Mouse (Mus musculus) kidney, embryonic 16.5 days (tissue): Measurements from ENCODE around the gene Tmem200a. TPM values are rescaled to one million over a fixed set of nuclear protein-coding genes. Genes with fewer than 3 reads are reported as not detected.
A peak's percentile ranks its signal among the peaks of the same experiment; 100 is the strongest.

Experiments
- ATAC-seq: fragments of 200-750 bp; cut with Nextera tagmentation; 2 replicates; pipeline ENCODE4 v1.8.0; 2017; ENCODE audit warnings: moderate TSS enrichment; ENCODE audit not compliant: low FRiP score, low TSS enrichment
- H3K27ac ChIP-seq: fragments of 300-500 bp; sonication (generic); 2 replicates; pipeline ENCODE4 v1.5.1; 2014; ENCODE audit warnings: low read length
- H3K27me3 ChIP-seq: fragments of 300-500 bp; sonication (generic); 2 replicates; pipeline ENCODE4 v1.6.1; 2014; ENCODE audit warnings: low read length, control low read depth, mixed read lengths; ENCODE audit not compliant: insufficient read depth
- H3K36me3 ChIP-seq: fragments of 300-500 bp; sonication (generic); 2 replicates; pipeline ENCODE4 v1.6.1; 2014; ENCODE audit warnings: low read length, control low read depth, mixed read lengths; ENCODE audit not compliant: insufficient read depth
- H3K4me1 ChIP-seq: fragments of 300-500 bp; sonication (generic); 2 replicates; pipeline ENCODE4 v1.6.1; 2014; ENCODE audit warnings: low read length, control low read depth, mixed read lengths; ENCODE audit not compliant: insufficient read depth
- H3K4me2 ChIP-seq: fragments of 300-500 bp; sonication (generic); replicated peaks from 2 replicates; pipeline ENCODE4 v1.6.1; 2014; ENCODE audit warnings: low read depth, low read length
- H3K4me3 ChIP-seq: fragments of 300-500 bp; sonication (generic); 2 replicates; pipeline ENCODE4 v1.5.1; 2014; ENCODE audit warnings: mild to moderate bottlenecking, low read length
- H3K9ac ChIP-seq: fragments of 300-500 bp; sonication (generic); replicated peaks from 2 replicates; pipeline ENCODE4 v1.6.1; 2014; ENCODE audit warnings: low read length
- H3K9me3 ChIP-seq: fragments of 300-500 bp; sonication (generic); 2 replicates; pipeline ENCODE4 v1.6.1; 2016; ENCODE audit warnings: low read length, control low read depth
- WGBS: fragments of 180-500 bp; shearing (Covaris S2); extraction: QIAGEN DNeasy Blood & Tissue Kit; methylation state at CpG from one replicate; pipeline ENCODE4 v1.1.7; 2014; 5-methylcytosine and 5-hydroxymethylcytosine counted together
- polyA plus RNA-seq: library from polyadenylated mRNA; unstranded; fragments of >200 nt; fragmentation: Nextera tagmentation; extraction: Ambion mirVana; gene quantifications from 2 replicates; pipeline ENCODE4 v1.2.1, GENCODE M21; 2015

Tmem200a gene
- polyA plus RNA-seq, 1 experiment from 2014 or later, result 3.1 TPM

DNA sequence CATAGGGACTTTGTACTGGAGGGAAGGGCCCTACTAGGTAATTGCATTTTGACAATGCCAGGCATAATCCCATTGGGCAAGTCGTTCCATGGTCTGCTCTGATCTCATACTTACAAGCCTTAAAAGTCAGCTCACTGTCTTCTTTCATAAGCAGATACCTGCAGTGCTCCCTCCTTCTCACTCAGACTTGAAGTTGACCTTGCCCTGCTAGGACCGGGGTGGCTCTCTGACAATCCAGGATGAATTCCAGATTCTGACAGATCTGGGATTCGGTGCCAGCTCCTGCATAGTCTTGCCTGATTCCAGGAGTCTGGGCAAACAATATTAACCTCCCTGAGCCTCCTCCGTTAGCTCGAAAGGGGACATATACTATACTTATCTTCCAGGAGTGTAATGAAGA, 6.9 kb downstream of the Tmem200a start:
- WGBS, result 88% methylated on average over 5 of the region's 5 CpGs
- Histone ChIP-seq H3K9ac (no peak overlapping the region), H3K27me3 (peaks cover 4% of the 10 kb centered on the region; the same call in 1 of the 2 replicates), H3K4me1 (no peaks in the 10 kb centered on the region), H3K4me2 (no peak overlapping the region), H3K4me3 (no peak overlapping the region), H3K27ac (no peak overlapping the region), H3K9me3 (no peaks in the 10 kb centered on the region), H3K36me3 (no peaks in the 10 kb centered on the region)
- ATAC-seq, result no peak

- WGBS, result 93% methylated on average over 4 of the region's 4 CpGs
- no peak overlapping the region for H3K4me2 ChIP-seq
- no peaks in the 10 kb centered on the region for H3K27me3 ChIP-seq
- H3K27ac ChIP-seq, result no peak overlapping the region
- no peaks in the 10 kb centered on the region for H3K36me3 ChIP-seq
- no peaks in the 10 kb centered on the region for H3K9me3 ChIP-seq
- H3K4me1 ChIP-seq, result no peaks in the 10 kb centered on the region
- H3K9ac ChIP-seq, result no peak overlapping the region
- ATAC-seq, result no peak
- no peak overlapping the region for H3K4me3 ChIP-seq
Observed at GRCm38 (mm10) chr10:26063071-26063470, 15.8 kb downstream of the Tmem200a start.

DNA sequence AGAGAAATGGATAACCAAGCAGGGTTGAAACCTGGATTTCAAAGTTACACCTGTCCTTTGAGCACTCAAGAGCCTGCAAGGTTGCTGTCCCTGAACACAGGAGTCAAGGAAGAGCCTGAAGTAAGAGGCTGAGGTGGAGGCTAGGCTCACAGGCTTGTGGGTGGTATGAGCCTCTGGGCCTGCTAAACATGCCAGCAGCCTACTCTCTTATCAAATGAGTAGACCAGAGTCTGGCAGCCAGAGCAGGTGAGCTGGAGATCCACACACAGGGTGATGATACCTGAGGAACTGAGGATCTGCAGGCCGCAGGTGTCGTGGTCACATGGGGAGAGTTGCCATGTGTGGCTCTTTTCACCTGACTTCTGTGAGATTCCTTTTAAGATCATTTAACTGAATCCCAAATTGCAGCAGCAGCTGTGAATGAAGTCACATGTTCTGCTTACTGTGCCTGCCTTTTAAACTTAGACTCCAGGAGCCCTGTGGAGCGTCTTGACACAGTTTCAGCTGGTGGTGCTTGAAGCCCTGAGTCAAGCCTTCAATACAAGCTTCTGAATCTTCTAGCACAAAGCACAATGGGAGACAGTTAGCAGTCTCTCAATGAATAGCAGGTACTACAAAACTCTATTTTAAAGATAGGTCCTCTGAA, 19.1 kb downstream of the Tmem200a start:
- Histone ChIP-seq H3K4me1 (no peaks in the 10 kb centered on the region), H3K27ac (no peak overlapping the region), H3K4me2 (no peak overlapping the region), H3K27me3 (no peaks in the 10 kb centered on the region), H3K9me3 (no peaks in the 10 kb centered on the region), H3K9ac (no peak overlapping the region), H3K4me3 (no peak overlapping the region), H3K36me3 (no peaks in the 10 kb centered on the region)
- no peak for ATAC-seq
- WGBS, result 97% methylated on average over 3 of the region's 3 CpGs

DNA sequence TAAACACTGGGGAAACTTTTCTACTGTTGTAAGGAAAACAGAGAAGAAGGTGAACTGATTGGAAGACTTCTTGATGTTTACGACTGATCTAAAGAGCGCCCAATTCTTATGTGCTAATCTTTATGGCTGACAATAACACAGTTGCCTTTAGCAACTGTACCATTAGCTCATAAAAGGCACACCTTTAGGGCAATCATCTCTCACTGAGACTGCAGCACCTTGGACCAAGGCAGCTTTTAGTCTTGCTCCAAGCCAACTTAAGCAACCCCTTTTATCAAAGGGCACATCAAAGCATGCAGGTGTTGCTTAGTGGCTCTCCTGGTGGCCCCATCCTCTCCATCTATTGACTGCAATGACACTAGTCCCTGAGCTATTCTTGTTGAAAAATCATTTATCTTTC, 27.7 kb downstream of the Tmem200a start:
- no peak for ATAC-seq
- H3K27ac ChIP-seq, result no peak overlapping the region
- WGBS, result 77% methylated on average over 2 of the region's 2 CpGs

DNA sequence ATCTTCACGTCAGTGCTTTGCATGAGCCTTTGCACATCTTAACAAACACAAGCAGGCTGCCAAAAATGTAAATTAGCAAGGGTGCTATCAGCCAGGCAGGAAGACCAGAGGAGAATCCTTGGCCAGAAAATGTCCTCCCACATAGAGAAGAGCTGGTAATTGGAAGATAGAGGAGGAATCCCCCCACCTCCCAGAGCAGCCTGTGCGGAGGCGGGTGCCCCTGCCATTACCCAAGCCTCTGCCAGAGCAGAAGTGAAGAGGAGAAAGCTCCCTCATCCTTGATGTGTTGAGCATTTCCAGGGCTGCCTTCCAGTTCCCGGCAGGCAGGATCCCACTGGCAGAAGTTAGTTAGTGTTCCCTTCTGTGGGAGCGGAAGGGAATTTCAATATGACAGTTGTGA, 43.9 kb downstream of the Tmem200a start:
- no peaks in the 10 kb centered on the region for H3K36me3 ChIP-seq
- H3K4me2 ChIP-seq, result no peak overlapping the region
- no peaks in the 10 kb centered on the region for H3K4me1 ChIP-seq
- no peak overlapping the region for H3K4me3 ChIP-seq
- WGBS, result 74% methylated on average over 5 of the region's 5 CpGs
- H3K9me3 ChIP-seq, result no peaks in the 10 kb centered on the region
- no peak overlapping the region for H3K9ac ChIP-seq
- no peak for ATAC-seq
- H3K27me3 ChIP-seq, result no peaks in the 10 kb centered on the region
- H3K27ac ChIP-seq, result no peak overlapping the region

More for the DNA sequence above, 27.7 kb downstream of the Tmem200a start:
- Histone ChIP-seq H3K4me1 (no peaks in the 10 kb centered on the region), H3K9me3 (no peaks in the 10 kb centered on the region), H3K4me3 (no peak overlapping the region), H3K27me3 (no peaks in the 10 kb centered on the region), H3K36me3 (no peaks in the 10 kb centered on the region), H3K9ac (no peak overlapping the region), H3K4me2 (no peak overlapping the region)

DNA sequence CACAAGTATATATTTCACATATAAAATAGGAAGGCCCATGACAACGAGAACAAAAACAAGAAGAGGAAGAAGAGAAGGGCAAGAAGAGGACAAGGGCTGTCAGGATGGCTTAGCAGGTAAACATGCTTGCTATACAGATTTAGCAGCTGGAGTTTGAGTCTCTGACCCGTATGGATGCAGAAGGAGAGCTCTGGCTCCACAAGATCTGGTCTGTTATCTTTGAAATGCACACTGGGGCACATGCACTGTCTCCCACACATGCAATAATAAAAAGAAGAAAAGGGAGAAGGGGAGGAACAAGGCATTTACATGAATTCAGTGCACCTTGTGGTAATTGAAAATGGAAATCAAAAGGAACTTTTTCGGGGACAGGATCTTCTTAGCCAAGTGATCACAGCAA, 60.1 kb downstream of the Tmem200a start:
- H3K9ac ChIP-seq, result no peak overlapping the region
- H3K36me3 ChIP-seq, result no peaks in the 10 kb centered on the region
- no peak overlapping the region for H3K4me2 ChIP-seq
- no peaks in the 10 kb centered on the region for H3K27me3 ChIP-seq
- 29% methylated on average over 3 of the region's 3 CpGs for WGBS
- H3K27ac ChIP-seq, result no peak overlapping the region
- no peak overlapping the region for H3K4me3 ChIP-seq
- 0 out of 2 replicates have a peak, but pooled peaks cover 3% of the 10 kb centered on the region for H3K4me1 ChIP-seq
- H3K9me3 ChIP-seq, result no peaks in the 10 kb centered on the region
- peak; percentile 70; the same call in 1 of the 2 replicates for ATAC-seq

- no peak for ATAC-seq
- H3K4me3 ChIP-seq, result no peak overlapping the region
- H3K9me3 ChIP-seq, result no peaks in the 10 kb centered on the region
- no peak overlapping the region for H3K27ac ChIP-seq
- H3K4me2 ChIP-seq, result no peak overlapping the region
- no peaks in the 10 kb centered on the region for H3K36me3 ChIP-seq
- H3K27me3 ChIP-seq, result no peaks in the 10 kb centered on the region
- H3K4me1 ChIP-seq, result 0 out of 2 replicates have a peak, but pooled peaks cover 3% of the 10 kb centered on the region
- no peak overlapping the region for H3K9ac ChIP-seq
- 58% methylated on average over 1 of the region's 1 CpGs for WGBS
Observed at GRCm38 (mm10) chr10:26014298-26014697, 64.6 kb downstream of the Tmem200a start.

DNA sequence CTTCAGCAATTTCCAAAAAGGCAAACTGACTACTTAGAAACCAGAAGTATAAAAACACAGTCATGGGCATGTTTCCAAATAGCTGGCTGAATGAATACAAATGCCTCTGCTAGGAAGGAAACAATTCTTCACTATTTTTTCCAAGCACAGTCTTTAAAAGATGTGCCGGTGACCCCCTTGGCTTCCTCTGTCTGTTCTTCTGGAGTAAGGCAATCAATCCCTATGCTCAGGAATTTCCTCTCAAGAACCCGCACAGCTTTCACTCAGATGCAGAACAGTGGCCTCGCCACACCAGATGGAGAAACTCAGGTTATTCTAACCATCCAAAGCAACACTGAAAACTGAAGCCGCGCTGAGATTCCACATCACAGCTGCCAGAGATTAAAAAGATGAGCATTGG, 69.9 kb downstream of the Tmem200a start:
- H3K27ac ChIP-seq, result no peak overlapping the region
- WGBS, result 44% methylated on average over 5 of the region's 5 CpGs

GRCm38 (mm10) chr10:26005471-26005870, 73.4 kb downstream of the Tmem200a start:
- H3K9me3 ChIP-seq, result no peaks in the 10 kb centered on the region
- H3K27ac ChIP-seq, result no peak overlapping the region
- H3K36me3 ChIP-seq, result no peaks in the 10 kb centered on the region
- 84% methylated on average over 6 of the region's 6 CpGs for WGBS
- H3K4me2 ChIP-seq, result no peak overlapping the region
- no peaks in the 10 kb centered on the region for H3K27me3 ChIP-seq
- H3K4me1 ChIP-seq, result no peaks in the 10 kb centered on the region
- no peak overlapping the region for H3K4me3 ChIP-seq
- no peak overlapping the region for H3K9ac ChIP-seq
- no peak for ATAC-seq

More for the DNA sequence above, 69.9 kb downstream of the Tmem200a start:
- Histone ChIP-seq H3K27me3 (no peaks in the 10 kb centered on the region), H3K4me2 (no peak overlapping the region), H3K9ac (no peak overlapping the region), H3K4me1 (no peaks in the 10 kb centered on the region), H3K9me3 (no peaks in the 10 kb centered on the region), H3K4me3 (no peak overlapping the region), H3K36me3 (no peaks in the 10 kb centered on the region)
- peak; percentile 54; the same call in 1 of the 2 replicates for ATAC-seq

- H3K27me3 ChIP-seq, result no peaks in the 10 kb centered on the region
- H3K27ac ChIP-seq, result no peak overlapping the region
- H3K4me1 ChIP-seq, result no peaks in the 10 kb centered on the region
- no peaks in the 10 kb centered on the region for H3K36me3 ChIP-seq
- no peak overlapping the region for H3K4me3 ChIP-seq
- H3K9ac ChIP-seq, result no peak overlapping the region
- WGBS, result 96% methylated on average over 2 of the region's 2 CpGs
- no peaks in the 10 kb centered on the region for H3K9me3 ChIP-seq
- H3K4me2 ChIP-seq, result no peak overlapping the region
- no peak for ATAC-seq
Observed at GRCm38 (mm10) chr10:26000893-26001292, 78.0 kb downstream of the Tmem200a start.
